Mouse (Mus musculus): ENCODE data around the gene Id1. TPM values are rescaled to one million over a fixed set of nuclear protein-coding genes. Genes with fewer than 3 reads are reported as not detected.
A peak's percentile ranks its signal among the peaks of the same experiment; 100 is the strongest.

Gene Id1
- total RNA-seq, 2 experiments from 2014 or later = 22.4 to 24.2 TPM

GRCm38 (mm10) chr2:152703596-152704255 lies 32.3 kb upstream of the Id1 start:
- TF ChIP-seq CTCF (IDR thresholded peaks at IDR 0.05) = no peak
- intact Hi-C loops (cut with DNase I) = no loop called here
- no peak overlapping the region for H3K4me3 ChIP-seq
- no peak for DNase-seq (ENCODE audit: extremely low spot score in 1 of 2, low spot score in 2 of 2)
- H3K27ac ChIP-seq = no peak overlapping the region

- no peak for TF ChIP-seq CTCF (IDR thresholded peaks at IDR 0.05)
- DNase-seq (ENCODE audit: extremely low spot score in 1 of 2, low spot score in 2 of 2) = no peak
- intact Hi-C loops (cut with DNase I) = no loop called here
- Histone ChIP-seq H3K27ac (no peak overlapping the region), H3K4me3 (no peak overlapping the region)
Measured at GRCm38 (mm10) chr2:152704256-152704605, 31.8 kb upstream of the Id1 start.

GRCm38 (mm10) chr2:152704811-152705370 lies 31.2 kb upstream of the Id1 start:
- no peak for DNase-seq (ENCODE audit: extremely low spot score in 1 of 2, low spot score in 2 of 2)
- no peak overlapping the region for H3K4me3 ChIP-seq
- intact Hi-C loops (cut with DNase I) = no loop called here
- TF ChIP-seq CTCF (IDR thresholded peaks at IDR 0.05) = no peak
- H3K27ac ChIP-seq = no peak overlapping the region; the same call in 1 of the 2 replicates

GRCm38 (mm10) chr2:152705993-152706571 lies 30.0 kb upstream of the Id1 start:
- intact Hi-C loops (cut with DNase I) = loop anchor here (2.0 kb wide), 1 partner anchor 29 kb away; no protein-coding TSS in a partner anchor
- DNase-seq (ENCODE audit: extremely low spot score in 1 of 2, low spot score in 2 of 2) = peak; percentile 40 to 47
- Histone ChIP-seq H3K4me3 (no peak overlapping the region), H3K27ac (peak overlapping the region; percentile 88)
- TF ChIP-seq CTCF (IDR thresholded peaks at IDR 0.05) = no peak

GRCm38 (mm10) chr2:152707186-152707585 lies 28.9 kb upstream of the Id1 start:
- H3K27ac ChIP-seq = peak overlapping the region; percentile 88
- H3K4me3 ChIP-seq = peak overlapping the region; percentile 43
- DNase-seq (ENCODE audit: extremely low spot score in 1 of 2, low spot score in 2 of 2) = no peak
- no peak for TF ChIP-seq CTCF (IDR thresholded peaks at IDR 0.05)
- intact Hi-C loops (cut with DNase I) = loop anchor here (2.0 kb wide), 1 partner anchor 28 kb away; no protein-coding TSS in a partner anchor

GRCm38 (mm10) chr2:152707627-152708026 lies 28.4 kb upstream of the Id1 start:
- intact Hi-C loops (cut with DNase I) = loop anchor here (2.0 kb wide), 1 partner anchor 27 kb away; no protein-coding TSS in a partner anchor
- no peak for TF ChIP-seq CTCF (IDR thresholded peaks at IDR 0.05)
- Histone ChIP-seq H3K27ac (peak overlapping the region; percentile 88), H3K4me3 (peak overlapping the region; percentile 43)
- DNase-seq (ENCODE audit: extremely low spot score in 1 of 2, low spot score in 2 of 2) = peak; percentile 78 to 79

- intact Hi-C loops (cut with DNase I) = no loop called here
- Histone ChIP-seq H3K4me3 (no peak overlapping the region), H3K27ac (no peak overlapping the region)
- no peak for TF ChIP-seq CTCF (IDR thresholded peaks at IDR 0.05)
- no peak for DNase-seq (ENCODE audit: extremely low spot score in 1 of 2, low spot score in 2 of 2)
Measured at GRCm38 (mm10) chr2:152709066-152709465, 27.0 kb upstream of the Id1 start.

- H3K27ac ChIP-seq = no peak overlapping the region
- H3K4me3 ChIP-seq = no peak overlapping the region
- no peak for DNase-seq (ENCODE audit: extremely low spot score in 1 of 2, low spot score in 2 of 2)
- TF ChIP-seq CTCF (IDR thresholded peaks at IDR 0.05) = no peak
- intact Hi-C loops (cut with DNase I) = no loop called here
Measured at GRCm38 (mm10) chr2:152716241-152716772, 19.7 kb upstream of the Id1 start.

GRCm38 (mm10) chr2:152717652-152718051 lies 18.4 kb upstream of the Id1 start:
- intact Hi-C loops (cut with DNase I) = no loop called here
- DNase-seq (ENCODE audit: extremely low spot score in 1 of 2, low spot score in 2 of 2) = no peak
- H3K4me3 ChIP-seq = no peak overlapping the region
- H3K27ac ChIP-seq = no peak overlapping the region
- TF ChIP-seq CTCF (IDR thresholded peaks at IDR 0.05) = no peak

GRCm38 (mm10) chr2:152718076-152718475 lies 18.0 kb upstream of the Id1 start:
- no peak for TF ChIP-seq CTCF (IDR thresholded peaks at IDR 0.05)
- intact Hi-C loops (cut with DNase I) = no loop called here
- no peak for DNase-seq (ENCODE audit: extremely low spot score in 1 of 2, low spot score in 2 of 2)
- no peak overlapping the region for H3K27ac ChIP-seq
- no peak overlapping the region for H3K4me3 ChIP-seq

GRCm38 (mm10) chr2:152723651-152724331 lies 12.3 kb upstream of the Id1 start:
- intact Hi-C loops (cut with DNase I) = no loop called here

GRCm38 (mm10) chr2:152724332-152724723 lies 11.7 kb upstream of the Id1 start:
- Histone ChIP-seq H3K4me3 (peak overlapping the region; percentile 18), H3K27ac (peak overlapping the region; percentile 51)
- no peak for DNase-seq (ENCODE audit: extremely low spot score in 1 of 2, low spot score in 2 of 2)
- intact Hi-C loops (cut with DNase I) = no loop called here
- no peak for TF ChIP-seq CTCF (IDR thresholded peaks at IDR 0.05)

More at GRCm38 (mm10) chr2:152723651-152724331, 12.3 kb upstream of the Id1 start:
- TF ChIP-seq CTCF (IDR thresholded peaks at IDR 0.05) = no peak
- no peak for DNase-seq (ENCODE audit: extremely low spot score in 1 of 2, low spot score in 2 of 2)
- Histone ChIP-seq H3K27ac (peak overlapping the region; percentile 51), H3K4me3 (peak overlapping the region; percentile 18)

All from left cerebral cortex, adult 2 months (tissue).